Mouse (Mus musculus) small intestine, adult 2 months (tissue): Measurements from ENCODE around the gene Imp3.

ENCODE experiments used
- CTCF ChIP-seq: fragments of 200-500 bp; IDR thresholded peaks from 2 replicates; pipeline ENCODE4 v1.5.1; 2012; ENCODE audit warnings: low read depth, mild to moderate bottlenecking, control low read depth, inconsistent platforms, low read length, moderate library complexity, mixed read lengths; ENCODE audit not compliant: insufficient replicate concordance, insufficient read length; ENCODE audit errors: extremely low read depth
- POLR2A ChIP-seq: fragments of 200-500 bp; IDR thresholded peaks from 2 replicates; pipeline ENCODE4 v1.6.1; 2012; ENCODE audit warnings: low read depth, mild to moderate bottlenecking, control low read depth, inconsistent platforms, low read length, moderate library complexity

- TF ChIP-seq CTCF (no peak), POLR2A (no peak)
Observed at GRCm38 (mm10) chr9:56918466-56918865, 18.8 kb upstream of the Imp3 start.
